Mouse (Mus musculus): ENCODE measurements around the gene Mup7. TPM values are rescaled to one million over a fixed set of nuclear protein-coding genes. Genes with fewer than 3 reads are reported as not detected.

Gene Mup7
- not detected in 2 replicates for polyA plus RNA-seq (2021; fragmentation: Nextera tagmentation)
- long read RNA-seq, experiment 1 = 0 reads
- long read RNA-seq, experiment 2 = 0 reads

DNA sequence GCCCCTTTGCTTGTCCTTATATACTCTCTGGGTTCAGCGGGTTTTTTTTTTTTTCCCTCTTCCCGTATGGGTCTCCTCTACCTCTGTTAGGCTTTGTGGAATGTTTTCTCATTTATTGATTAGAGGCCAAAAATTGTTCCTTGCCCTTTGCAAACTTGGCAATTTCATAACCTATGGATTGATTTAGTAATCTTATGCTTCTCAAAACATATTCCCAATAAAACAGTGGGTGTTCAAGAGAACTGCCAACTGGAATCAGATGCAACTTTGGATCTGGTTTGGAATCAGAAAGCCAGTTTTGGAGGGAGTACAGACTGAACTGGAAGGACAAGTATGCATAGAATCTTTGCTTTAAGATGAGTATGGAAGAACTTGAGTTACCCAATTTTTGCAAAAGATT is at the start of gene Mup7:
TSS of gene Mup7 (minus strand) at position 101 of the 400 bp plus-strand sequence.

Other genes starting within 250 kb of the Mup7 start
- gene Slc46a2, start 155.4 kb downstream of the Mup7 start, polyA plus RNA-seq (2021; fragmentation: Nextera tagmentation) = not detected in 2 replicates
- gene Mup4, start 109.8 kb downstream of the Mup7 start, polyA plus RNA-seq (2021; fragmentation: Nextera tagmentation) = not detected in 2 replicates
- not detected in 2 replicates for gene Mup6, start 106.2 kb downstream of the Mup7 start, polyA plus RNA-seq (2021; fragmentation: Nextera tagmentation)
- gene Mup2, start 83.8 kb upstream of the Mup7 start, polyA plus RNA-seq (2021; fragmentation: Nextera tagmentation) = not detected in 2 replicates
- not detected in 2 replicates for gene Mup8, start 152.1 kb upstream of the Mup7 start, polyA plus RNA-seq (2021; fragmentation: Nextera tagmentation)

Measured in layer of hippocampus, adult 6 months (tissue).